In the genomic region with DNA sequence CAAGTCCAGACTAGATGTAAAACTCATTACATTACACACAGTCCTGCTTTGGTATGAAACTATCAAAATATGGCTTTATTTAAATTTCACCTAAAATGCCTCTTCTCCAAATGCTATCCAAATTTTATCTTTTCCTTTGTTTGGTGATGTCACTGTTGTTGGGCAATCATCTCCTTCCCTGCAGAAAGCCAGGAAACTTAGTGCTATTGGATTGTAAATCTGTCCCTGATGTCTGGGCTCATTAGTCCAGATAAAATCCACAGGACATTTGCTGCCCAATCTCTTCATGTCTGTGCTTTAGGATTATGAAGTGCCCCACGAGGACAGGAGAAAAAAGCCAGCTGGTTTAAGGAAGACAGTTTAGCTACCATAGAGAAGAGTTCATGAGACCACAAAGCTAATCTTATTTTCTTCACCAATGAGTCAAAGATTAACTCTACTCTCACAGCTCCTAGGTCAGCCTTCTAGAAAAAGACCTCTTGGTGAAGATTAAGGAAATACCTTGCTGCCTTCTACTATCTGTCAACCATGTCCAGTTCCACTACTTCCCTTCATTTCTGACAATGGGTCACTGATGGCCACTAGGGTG, we compare ENCODE assay signal across 20 mouse cellular contexts.
"Had no signal": no experiment of that assay in that cellular context is flagged by ENCODE, and none has a peak within 500 bp of the region (broad histone marks: within the 10 kb centered on the region; RNA-seq: fewer than 3 reads in every experiment).

No protein-coding gene starts in this region.

- H3K4me2 ChIP-seq: limb, embryonic 13.5 days; lung, embryonic 14.5 days; midbrain, embryonic 12.5 days; midbrain, embryonic 15.5 days; neural tube, embryonic 12.5 days; neural tube, embryonic 15.5 days had no signal

- H3K4me1 ChIP-seq: limb, embryonic 10.5 days had no signal

- DNase-seq: liver; liver, postnatal 0 days; lung, embryonic 14.5 days; right cerebral cortex, adult 18-20 months; right cerebral cortex, postnatal 14 days; right cerebral cortex, postnatal 4 days; thymus, adult 2 months; thymus, postnatal 14 days; thymus, postnatal 4 days had no signal

- H3K27ac ChIP-seq: limb, embryonic 10.5 days; limb, embryonic 13.5 days; liver, embryonic 14.5 days; macrophage; midbrain, embryonic 12.5 days; midbrain, embryonic 15.5 days; neural tube, embryonic 12.5 days; neural tube, embryonic 15.5 days; stomach, postnatal 0 days had no signal

- ATAC-seq: intestine, postnatal 0 days; liver, postnatal 0 days; lung, postnatal 0 days; midbrain, embryonic 15.5 days had no signal

- H3K36me3 ChIP-seq: limb, embryonic 10.5 days; midbrain, embryonic 15.5 days; neural tube, embryonic 12.5 days had no signal

- H3K27me3 ChIP-seq: limb, embryonic 13.5 days; midbrain, embryonic 12.5 days; midbrain, embryonic 15.5 days; neural tube, embryonic 12.5 days; neural tube, embryonic 15.5 days had no signal

- H3K9ac ChIP-seq: limb, embryonic 13.5 days; liver, embryonic 14.5 days; liver, postnatal 0 days; lung, embryonic 14.5 days; midbrain, embryonic 12.5 days; midbrain, embryonic 15.5 days; neural tube, embryonic 12.5 days; neural tube, embryonic 15.5 days had no signal

- H3K9me3 ChIP-seq: limb, embryonic 10.5 days; limb, embryonic 13.5 days; midbrain, embryonic 12.5 days; midbrain, embryonic 15.5 days; neural tube, embryonic 12.5 days; neural tube, embryonic 15.5 days had no signal

- H3K4me3 ChIP-seq: limb, embryonic 10.5 days; limb, embryonic 13.5 days; midbrain, embryonic 12.5 days; midbrain, embryonic 15.5 days; neural tube, embryonic 12.5 days; neural tube, embryonic 15.5 days had no signal
